Mouse (Mus musculus) naive thymus-derived CD4-positive, alpha-beta T cell, adult 2 months (primary cell): ENCODE data around the gene Vps16.

ENCODE experiments used
- DNase-seq: peaks from one replicate; pipeline ENCODE4 v3.0.0-alpha.2; 2011; ENCODE audit warnings: low read depth

Vps16 gene

GRCm38 (mm10) chr2:130424126-130424853, at the start of gene Vps16, which contains the start of gene Pced1a:
TSS of gene Vps16 (plus strand) at chr2:130424339.
TSS of gene Pced1a (minus strand) at chr2:130424701.
- DNase-seq = peak; percentile 94

GRCm38 (mm10) chr2:130374951-130375350, 49.2 kb upstream of the Vps16 start:
- no peak for DNase-seq

- no peak for DNase-seq
Observed at GRCm38 (mm10) chr2:130383205-130383604, 40.9 kb upstream of the Vps16 start.

- DNase-seq = no peak
Observed at GRCm38 (mm10) chr2:130383895-130384294, 40.2 kb upstream of the Vps16 start.

- no peak for DNase-seq
Observed at GRCm38 (mm10) chr2:130386212-130386611, 37.9 kb upstream of the Vps16 start.

- DNase-seq = peak; percentile 10
Observed at GRCm38 (mm10) chr2:130388796-130389195, 35.3 kb upstream of the Vps16 start.

GRCm38 (mm10) chr2:130390993-130391625, 33.0 kb upstream of the Vps16 start:
- DNase-seq = no peak

- no peak for DNase-seq
Observed at GRCm38 (mm10) chr2:130392836-130393235, 31.3 kb upstream of the Vps16 start.

- DNase-seq = no peak
Observed at GRCm38 (mm10) chr2:130395696-130396095, 28.4 kb upstream of the Vps16 start.

GRCm38 (mm10) chr2:130397186-130397985, 26.8 kb upstream of the Vps16 start, which contains the start of gene Cpxm1:
TSS of gene Cpxm1 (minus strand) at chr2:130397574.
- DNase-seq = no peak

- no peak for DNase-seq
Observed at GRCm38 (mm10) chr2:130398091-130398490, 26.0 kb upstream of the Vps16 start.

- DNase-seq = no peak
Observed at GRCm38 (mm10) chr2:130400046-130400445, 24.1 kb upstream of the Vps16 start.

GRCm38 (mm10) chr2:130401891-130402290, 22.2 kb upstream of the Vps16 start:
- DNase-seq = no peak

GRCm38 (mm10) chr2:130404939-130405338, 19.2 kb upstream of the Vps16 start, which contains the start of the genes Gm28372 and 1700020A23Rik:
TSS of gene Gm28372 (plus strand) at chr2:130405239.
TSS of gene 1700020A23Rik (plus strand) at chr2:130405259.
- DNase-seq = no peak

GRCm38 (mm10) chr2:130406178-130406577, 18.0 kb upstream of the Vps16 start, which contains the start of gene Tmem239:
TSS of gene Tmem239 (plus strand) at chr2:130406478.
- no peak for DNase-seq

- no peak for DNase-seq
Observed at GRCm38 (mm10) chr2:130408194-130408593, 15.9 kb upstream of the Vps16 start.

GRCm38 (mm10) chr2:130411558-130412495, 12.3 kb upstream of the Vps16 start:
- peak; percentile 73 for DNase-seq

- no peak for DNase-seq
Observed at GRCm38 (mm10) chr2:130412775-130413174, 11.4 kb upstream of the Vps16 start.

- no peak for DNase-seq
Observed at GRCm38 (mm10) chr2:130414094-130414856, 9.9 kb upstream of the Vps16 start.
